Mouse (Mus musculus) heart, postnatal 14 days (tissue): ENCODE data around the gene Mei1. TPM values are rescaled to one million over a fixed set of nuclear protein-coding genes. Genes with fewer than 3 reads are reported as not detected.
A peak's percentile ranks its signal among the peaks of the same experiment; 100 is the strongest.

Source experiments
- DNase-seq, 2 experiments: peaks; one replicate each; pipeline ENCODE4 v3.0.0; 2021 to 2022
- intact Hi-C: fragments of 180-260 bp; cut with DNase I; formaldehyde crosslinking; loops from one replicate; pipeline ENCODE4 v1.15.1; 2025
- long read RNA-seq, 2 experiments: library from polyadenylated mRNA; stranded (forward); transcript quantifications; one replicate each; pipeline ENCODE4 v2.0.0; 2021
- total RNA-seq, 2 experiments: library from RNA; stranded (reverse); gene quantifications; 2 replicates each; pipeline ENCODE4 v1.2.3; 2021

Mei1 gene
- total RNA-seq = not detected
- long read RNA-seq, experiment 1 = 0 reads
- long read RNA-seq, experiment 2 = 0 reads

DNA sequence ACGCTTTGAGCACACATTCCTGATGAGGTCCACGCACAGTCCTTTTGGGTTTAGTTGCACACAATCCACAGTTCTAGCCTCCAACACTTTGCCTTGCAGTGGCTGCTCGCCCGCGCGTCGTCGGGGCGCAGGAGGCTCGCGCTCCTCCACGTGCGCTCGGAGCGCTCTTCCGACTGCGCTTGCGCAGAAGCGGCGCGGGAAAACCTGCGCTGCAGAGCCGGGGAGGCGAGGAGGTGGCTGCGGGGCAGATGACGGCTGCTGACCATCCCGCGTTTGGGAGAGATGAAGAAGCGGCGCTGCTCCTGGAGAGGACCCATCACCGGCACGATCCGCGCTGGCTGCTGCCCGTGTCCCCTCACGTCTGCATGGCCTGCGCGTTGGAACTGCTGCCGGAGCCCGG is at the start of gene Mei1:
Gene Mei1, plus strand, starts transcription at position 99 of the 400 bp plus-strand sequence.
- intact Hi-C loops = no loop called here
- DNase-seq = no peak

DNA sequence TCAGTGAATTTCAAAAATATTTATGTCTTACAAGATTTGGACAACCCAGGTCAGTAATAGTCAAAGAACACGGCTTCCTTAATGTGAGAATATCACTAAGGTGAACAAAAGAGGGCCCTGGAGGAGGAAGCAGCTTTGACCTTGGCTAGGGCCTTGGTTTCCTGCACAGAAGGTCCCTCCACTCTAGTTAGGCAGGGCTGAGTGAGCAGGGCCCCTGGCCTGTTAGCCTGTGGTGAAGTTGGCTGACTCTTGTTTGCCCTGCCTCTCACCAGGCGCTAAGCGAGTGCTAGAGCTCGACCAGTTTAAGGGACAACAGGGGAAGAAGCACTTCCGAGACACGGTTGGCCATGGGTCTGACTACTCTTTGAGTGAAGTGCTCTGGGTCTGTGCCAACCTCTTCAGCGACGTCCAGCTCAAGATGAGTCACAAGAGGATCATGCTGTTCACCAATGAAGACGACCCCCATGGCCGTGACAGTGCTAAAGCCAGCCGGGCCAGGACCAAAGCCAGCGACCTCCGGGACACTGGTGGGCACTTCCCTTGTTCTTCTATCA is 47.2 kb upstream of the Mei1 start:
- DNase-seq = no peak
- intact Hi-C loops = no loop called here

DNA sequence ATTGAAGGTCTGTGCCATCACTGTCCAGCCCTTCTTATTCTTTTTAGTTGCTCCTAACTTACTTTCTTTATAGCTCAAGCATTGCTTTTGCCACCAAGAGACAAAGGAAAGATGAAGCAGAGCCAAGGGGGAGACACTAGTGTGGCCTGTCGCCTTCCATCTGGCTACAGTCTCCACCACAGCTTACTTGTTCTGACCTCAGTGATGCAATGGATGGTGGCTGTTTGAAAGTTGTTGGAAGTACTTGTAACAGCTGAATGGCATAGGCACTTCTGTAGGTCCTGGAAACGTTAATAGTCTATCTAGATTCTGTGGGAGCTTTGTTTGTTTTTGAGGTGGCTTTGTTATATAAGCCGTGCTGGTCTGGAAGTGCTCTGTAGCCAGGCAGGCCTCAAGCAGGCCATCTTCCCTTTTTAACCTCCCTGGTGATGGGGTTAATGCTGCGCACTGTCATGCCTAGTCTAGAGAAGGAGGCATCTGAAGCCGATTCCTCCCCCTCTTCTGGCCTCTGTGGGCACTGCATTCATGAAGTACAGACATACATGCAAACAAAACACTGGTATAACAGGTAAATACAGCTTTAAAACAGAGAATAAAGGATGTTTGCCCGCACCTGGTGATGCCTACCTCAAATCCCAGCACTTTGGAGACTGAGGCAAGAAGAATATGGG is 45.7 kb upstream of the Mei1 start:
- DNase-seq = no peak
- intact Hi-C loops = no loop called here

DNA sequence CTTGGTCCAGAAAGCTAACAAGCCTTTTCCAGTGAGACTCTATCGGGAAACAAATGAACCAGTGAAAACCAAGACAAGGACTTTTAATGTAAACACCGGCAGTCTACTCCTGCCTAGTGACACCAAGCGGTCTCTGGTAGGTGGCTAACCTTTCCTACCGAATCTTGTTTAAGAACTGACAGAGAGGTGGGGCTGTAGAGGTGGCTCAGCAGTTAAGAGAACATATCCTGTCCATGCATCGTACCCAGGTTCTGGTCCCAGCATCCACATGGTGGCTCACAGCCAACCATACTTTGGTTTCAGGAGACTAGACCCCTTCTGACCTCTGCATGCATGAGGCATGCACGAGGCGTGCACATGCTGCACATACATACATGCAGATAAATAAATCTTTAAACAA is 42.5 kb upstream of the Mei1 start:
- DNase-seq = no peak
- intact Hi-C loops = no loop called here

DNA sequence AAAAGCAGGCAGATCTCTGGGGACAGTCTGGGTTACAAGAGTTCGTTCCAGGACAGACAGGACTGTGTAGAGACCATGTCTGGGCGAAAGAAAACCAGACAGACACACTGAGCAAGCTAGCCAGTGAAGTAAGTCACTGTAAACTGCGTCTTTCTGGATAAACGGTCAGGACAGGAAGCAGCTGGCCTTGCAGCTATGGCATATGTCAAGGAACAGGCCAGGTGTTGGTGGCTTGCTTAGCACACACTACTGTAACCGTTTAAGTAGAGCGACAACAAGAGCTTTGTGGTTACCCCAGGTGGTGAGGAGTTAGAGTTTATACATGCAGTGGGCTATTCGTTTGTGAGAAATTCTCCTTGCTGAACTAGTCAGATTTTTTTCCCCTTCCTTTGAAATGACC is 42.1 kb upstream of the Mei1 start:
- intact Hi-C loops = no loop called here

DNA sequence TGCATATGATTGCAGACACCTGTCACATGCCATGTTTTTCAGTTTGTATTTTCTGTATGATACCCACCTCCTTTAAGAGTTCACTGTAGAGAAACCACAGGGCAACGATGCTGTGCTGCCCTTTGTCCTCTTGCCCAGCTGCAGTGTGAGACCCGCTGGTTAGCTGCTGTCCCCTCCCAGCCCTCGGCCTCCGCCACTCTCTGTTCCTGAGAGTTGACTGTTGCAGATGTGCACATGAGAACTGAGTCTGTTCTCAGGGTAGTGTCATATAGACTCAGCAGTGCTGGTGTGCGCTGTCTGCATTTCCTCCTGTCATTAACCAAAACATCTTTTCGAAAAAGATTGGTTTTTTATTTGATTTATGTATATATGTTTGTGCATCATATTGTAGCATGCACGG is 37.4 kb upstream of the Mei1 start:
- intact Hi-C loops = no loop called here
- no peak for DNase-seq

More for the DNA sequence above, 42.1 kb upstream of the Mei1 start:
- DNase-seq = no peak

DNA sequence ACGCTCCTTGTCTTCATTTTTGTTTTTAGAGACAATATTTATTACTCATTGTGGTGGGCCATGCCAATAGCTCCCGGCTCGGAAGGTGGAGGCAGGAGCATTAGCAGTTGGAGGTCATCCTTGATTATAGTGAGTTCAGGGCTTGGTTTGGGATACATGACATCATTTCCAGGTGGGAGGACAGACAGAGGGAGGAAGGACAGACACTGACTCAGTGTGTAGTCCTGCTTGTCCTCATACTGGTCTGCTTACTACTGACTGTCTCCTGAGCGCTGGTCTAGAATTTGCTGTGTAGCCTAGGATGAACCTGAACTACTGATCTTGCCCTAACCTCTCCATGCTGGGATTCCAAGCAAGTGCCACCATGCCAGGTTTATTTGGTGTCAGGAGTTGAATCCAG is 36.0 kb upstream of the Mei1 start, which contains the start of gene Desi1:
Gene Desi1, minus strand, starts transcription at position 101 of the 400 bp plus-strand sequence.
- intact Hi-C loops = no loop called here
- DNase-seq = no peak

DNA sequence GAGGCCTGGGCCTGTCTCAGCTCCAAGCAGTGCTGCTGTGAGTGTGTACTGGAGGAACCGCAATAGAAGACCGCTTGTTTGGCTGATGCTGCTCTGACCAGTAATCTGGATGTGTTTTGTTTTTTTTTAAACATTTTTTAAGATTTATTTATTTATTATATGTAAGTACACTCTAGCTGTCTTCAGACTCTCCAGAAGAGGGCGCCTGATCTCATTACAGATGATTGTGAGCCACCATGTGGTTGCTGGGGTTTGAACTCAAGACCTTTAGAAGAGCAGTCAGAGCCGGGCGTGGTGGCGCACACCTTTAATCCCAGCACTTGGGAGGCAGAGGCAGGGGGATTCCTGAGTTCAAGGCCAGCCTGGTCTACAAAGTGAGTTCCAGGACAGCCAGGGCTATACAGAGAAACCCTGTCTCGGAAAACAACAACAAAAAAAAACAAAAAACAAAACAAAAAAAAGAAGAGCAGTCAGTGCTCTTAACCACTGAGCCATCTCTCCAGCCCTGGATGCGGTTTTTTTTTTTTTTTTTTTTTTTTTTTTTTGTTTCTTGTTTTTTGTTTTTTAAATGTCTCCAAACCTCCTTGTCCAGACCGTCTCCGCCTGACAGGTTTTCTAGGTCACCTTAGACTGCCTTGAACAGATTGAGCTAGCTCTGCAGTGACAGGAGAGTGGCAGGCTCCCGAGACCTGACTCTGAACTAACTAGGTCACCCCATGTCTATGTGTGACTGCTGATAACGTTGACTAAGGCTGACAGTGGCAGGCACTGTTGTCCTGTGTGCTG is 33.7 kb upstream of the Mei1 start:
- intact Hi-C loops = no loop called here
- peak; percentile 14 to 41 for DNase-seq

DNA sequence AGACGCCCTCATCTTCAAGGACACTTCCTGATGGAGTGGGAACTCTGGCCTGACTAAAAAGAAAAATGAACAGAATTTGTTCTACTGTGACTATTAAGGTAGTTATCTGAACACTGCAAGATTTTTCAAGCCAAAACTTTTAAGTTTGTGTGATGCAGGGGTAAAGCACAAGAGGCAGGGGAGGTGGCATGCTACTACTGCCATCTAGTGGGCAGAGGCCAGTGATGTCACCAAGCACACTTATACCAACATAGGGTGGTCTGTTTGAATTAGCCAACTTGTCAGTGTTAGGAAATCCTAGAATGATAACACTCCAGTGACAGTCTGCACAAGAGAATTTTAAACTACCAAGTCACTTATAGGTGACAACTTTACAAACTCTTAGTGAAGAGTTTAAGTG is 29.1 kb upstream of the Mei1 start:
- intact Hi-C loops = loop anchor here (5.0 kb wide), 1 partner anchor 83 kb away; no protein-coding TSS in a partner anchor
- peak; percentile 30 to 56 for DNase-seq

DNA sequence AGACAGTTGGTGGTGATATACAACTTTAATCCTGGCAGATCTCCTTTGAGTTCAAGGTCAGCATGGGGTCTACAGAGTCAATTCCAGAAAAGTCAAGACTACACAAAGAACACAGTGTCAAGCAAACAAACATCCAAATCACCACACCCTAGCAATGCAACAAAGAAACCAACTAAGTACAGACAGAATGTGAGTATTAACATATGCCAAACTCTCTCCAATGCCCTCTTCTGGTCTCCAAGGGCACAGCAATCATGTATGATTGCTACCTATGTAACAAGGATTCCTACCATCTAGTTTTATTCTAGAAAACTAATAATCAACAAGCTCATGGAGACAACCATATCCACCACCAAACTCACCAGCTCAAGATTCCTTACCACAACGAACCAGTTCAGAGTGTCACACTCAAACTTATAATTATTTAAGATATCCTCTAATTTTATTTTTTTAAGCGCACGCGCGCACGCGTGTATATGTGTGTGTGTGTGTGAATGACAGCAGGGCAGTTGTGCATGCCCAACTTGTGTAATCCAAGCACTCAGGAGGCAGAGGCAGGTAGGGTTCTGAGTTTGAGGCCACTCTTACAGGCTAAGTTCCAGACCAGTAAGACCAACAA is 25.5 kb upstream of the Mei1 start:
- DNase-seq = no peak
- intact Hi-C loops = loop anchor here (5.0 kb wide), 1 partner anchor 87 kb away; no protein-coding TSS in a partner anchor

DNA sequence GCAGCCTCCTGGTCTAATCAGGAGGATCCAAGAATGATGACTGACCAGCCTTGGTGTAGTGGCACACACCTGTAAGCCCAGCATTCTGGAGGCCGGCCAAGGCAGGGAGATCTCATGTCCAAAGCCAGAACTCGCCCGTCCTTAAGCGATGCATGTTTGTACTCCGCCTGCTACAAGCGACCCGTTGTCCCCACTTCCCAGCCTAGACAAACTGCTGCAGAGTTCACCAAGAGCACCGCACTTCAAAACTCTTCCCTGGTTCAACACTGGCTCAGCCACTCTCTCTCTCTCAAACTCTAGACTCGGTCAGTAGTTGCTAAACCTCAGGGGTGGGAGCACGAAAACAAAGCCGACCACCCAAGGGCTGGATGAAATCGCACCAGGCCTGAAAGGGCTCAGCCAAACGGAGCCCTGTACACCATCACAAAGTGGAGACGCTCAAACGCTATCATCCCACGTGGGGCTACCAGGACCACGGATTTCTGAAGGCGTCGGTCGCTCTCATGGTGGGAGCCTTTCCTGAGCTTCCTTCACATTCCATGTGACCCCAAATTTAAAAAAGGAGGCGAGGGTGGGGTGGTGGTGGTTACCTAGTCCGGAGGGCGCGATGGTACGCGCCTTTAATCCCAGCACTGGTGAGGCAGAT is 23.4 kb upstream of the Mei1 start:
- intact Hi-C loops = no loop called here
- no peak for DNase-seq

DNA sequence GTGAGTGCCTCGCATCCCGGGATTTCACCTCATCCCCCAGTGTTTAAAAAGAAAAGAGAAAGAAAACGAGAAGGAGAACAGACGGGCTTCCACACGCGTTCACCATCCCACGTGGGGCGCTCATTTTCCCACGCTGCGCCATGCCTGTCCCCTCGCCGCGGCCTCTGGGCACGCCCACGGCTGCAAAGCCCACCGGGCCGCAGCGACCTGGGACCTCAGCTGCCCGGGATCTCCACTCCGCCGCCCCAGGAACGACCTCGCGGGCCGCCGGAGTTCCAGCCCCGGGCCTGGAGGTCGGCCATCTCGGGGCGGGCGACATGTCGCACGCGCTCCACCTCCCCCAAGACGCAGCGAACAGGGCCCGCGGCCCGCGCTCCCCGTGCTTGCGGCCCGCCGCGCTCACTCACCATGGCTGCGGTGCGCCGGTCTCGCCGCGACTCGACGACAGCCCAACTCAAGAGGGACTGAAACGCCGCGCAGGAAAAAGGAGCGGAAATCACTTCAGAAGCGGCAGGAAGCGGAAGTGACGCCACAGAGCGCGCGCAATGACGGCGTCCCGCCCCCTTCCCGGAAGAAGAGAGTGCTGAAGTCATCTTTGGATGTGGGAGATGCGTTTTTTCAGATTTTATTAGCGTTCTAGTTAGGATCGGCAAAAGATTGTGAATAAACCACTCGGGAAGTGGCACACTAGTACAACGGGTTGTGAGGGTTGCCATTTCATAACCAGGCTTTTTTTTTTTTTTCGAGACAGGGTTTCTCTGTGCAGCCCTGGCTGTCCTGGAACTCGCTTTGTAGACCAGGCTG is 22.5 kb upstream of the Mei1 start, which contains the start of gene Snu13:
Gene Snu13, minus strand, starts transcription at position 519 of the 804 bp plus-strand sequence.
- DNase-seq = peak; percentile 90 to 95
- intact Hi-C loops = no loop called here

DNA sequence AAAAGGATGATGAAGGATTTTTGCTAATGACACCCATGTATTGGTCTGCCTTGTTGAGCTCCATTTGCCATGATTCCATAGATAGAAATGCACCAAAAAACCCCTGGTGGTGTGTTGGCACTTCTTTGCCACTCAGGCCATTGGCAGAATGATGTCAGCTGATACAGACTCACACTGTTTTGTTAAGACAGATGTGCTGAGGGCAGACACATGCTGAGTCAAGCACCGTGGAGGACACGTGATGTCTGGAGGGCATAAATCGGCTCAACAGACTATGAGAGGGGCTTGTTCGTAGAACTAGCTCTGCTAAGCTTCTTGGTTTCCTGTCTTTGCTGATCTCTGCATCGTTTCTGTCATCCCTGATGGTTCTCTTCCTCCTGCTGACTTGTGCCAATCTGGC is 17.3 kb upstream of the Mei1 start:
- intact Hi-C loops = no loop called here
- DNase-seq = no peak

DNA sequence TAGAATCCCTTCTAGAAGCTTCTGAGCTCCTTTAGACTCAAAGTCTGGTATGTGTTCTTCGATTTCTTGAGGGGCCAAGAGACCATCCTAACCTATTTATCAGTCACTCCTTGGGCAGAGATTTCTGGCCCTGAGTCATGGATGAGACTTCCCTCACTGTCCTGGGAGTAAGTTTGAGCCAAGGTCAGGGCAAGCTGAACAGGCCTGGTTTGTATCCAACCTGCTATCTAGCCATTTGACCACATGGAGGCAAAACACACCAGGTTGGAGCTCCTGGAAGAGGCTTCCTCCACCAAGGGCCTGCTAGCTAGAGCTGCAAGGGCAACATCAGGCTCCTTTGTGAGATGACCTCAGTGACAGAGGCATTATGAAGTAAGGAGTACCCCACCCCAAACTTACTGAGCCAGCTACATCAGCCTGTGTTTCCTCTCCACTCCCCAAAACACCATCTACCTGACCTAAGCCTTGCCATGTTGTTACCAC is 11.0 kb upstream of the Mei1 start, which contains the start of gene 4930407I10Rik:
Gene 4930407I10Rik, plus strand, starts transcription at position 433 of the 483 bp plus-strand sequence.
- DNase-seq = no peak
- intact Hi-C loops = no loop called here

DNA sequence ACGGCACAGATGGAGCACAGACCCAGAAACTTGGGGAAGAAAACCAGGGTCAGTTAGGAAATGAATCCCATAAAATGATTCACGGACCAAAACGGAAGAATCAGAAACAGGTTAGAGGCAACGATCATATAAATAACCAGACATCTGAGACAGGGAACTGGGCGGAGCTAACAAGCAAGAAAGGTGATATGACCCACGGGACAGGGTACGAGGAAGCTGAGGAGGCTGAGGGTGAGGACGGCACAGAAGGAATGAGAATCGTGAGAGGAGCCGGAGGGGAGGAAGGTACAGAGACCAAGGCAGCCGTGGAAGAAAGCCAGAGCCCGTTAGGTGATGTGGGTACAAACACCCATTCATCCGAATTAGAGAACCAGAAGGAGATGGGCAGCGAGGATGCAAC is 5.9 kb upstream of the Mei1 start:
- no peak for DNase-seq
- intact Hi-C loops = loop anchor here (2.0 kb wide), 2 partner anchors 77 to 101 kb away; no protein-coding TSS in a partner anchor

DNA sequence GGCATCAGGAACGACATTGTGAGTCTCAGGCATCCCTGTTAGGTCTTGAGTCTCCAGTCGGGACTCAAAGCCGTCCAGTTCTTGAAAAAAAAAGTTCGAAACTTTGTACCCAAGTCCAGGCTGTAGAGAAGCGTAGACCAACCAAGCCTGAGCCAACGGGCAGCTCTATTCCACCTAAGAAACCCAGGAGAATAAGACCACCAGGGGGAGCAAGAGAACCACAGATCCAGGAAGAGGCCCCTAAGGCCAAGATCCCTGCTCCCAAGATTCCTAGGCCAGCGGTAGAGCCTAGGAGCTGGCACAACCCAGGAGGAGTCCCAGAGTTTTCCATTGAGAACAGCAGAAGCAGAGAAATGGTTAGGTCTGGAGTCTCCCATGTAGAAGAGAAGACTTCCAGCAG is 4.3 kb upstream of the Mei1 start:
- intact Hi-C loops = loop anchor here (1.0 to 2.0 kb wide), 4 partner anchors 42 to 171 kb away; no protein-coding TSS in a partner anchor
- peak; percentile 65 to 87 for DNase-seq

DNA sequence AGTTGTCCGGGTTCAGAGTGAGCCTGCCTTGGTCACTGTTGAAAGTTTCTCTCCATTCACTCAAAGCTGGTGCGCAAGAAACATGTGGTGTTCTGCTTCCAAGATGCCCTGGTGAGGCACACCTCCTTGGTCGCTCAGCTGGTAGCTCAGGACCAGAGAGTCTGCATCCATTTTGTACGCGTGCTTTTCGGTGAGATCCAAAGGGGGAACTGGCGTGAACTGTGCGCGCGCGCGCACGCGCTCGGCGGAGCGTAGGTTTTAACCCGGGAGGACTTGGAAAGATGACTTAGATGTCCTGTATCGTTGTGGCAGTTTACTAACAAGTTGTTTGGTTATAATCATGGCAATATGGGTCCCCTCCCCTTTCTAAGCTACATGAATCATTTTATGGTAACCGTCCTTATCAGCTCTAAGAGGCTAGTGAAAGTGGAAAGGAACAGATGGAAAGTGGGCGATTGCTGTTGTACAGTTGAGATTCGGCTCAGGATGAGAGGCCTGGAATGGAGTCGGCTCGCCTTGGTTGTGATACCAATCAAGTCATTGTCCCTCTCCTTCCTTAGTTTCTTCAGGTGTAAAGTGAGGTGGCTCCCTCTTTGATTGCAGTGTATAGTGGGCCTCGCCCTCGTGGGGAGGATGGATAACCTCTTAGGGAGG is 2.1 kb downstream of the Mei1 start:
- intact Hi-C loops = no loop called here

DNA sequence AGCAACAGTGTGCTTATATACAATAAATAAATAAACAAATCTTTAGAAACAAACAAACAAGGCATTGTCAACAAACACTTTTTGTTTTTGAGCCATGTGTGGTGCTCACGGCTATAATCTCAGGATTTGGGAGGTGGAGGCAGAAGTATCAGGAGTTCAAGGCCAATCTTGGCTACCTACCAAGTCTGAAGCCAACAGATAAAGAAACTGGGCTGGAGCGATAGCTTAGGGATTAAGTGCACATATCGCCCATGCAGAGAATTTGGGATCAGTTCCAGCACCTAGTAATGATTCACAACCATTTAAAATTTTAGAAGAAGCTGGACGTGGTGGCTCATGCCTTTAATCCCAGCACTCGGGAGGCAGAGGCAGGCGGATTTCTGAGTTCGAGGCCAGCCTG is 3.7 kb downstream of the Mei1 start:
- DNase-seq = no peak
- intact Hi-C loops = no loop called here

More for the DNA sequence above, 2.1 kb downstream of the Mei1 start:
- no peak for DNase-seq

DNA sequence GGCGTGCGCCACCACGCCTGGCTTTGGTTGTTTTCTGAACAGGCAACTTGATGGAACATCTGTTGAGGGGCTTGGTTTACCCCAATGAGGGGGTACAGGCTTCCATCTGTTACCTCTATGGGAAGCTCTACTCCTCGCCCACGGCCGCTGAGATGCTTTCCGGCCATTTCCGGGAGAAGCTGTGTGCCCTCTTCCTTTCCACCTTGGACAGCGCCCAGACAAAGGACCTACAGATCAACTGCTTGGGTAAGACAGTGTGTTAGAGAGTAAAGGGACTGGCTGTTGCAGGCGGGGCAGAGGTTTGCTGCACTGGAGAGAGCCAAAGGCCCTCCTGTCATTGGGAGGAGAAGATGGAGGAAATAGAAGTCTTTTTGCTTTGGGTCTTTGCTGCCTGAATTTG is 10.1 kb downstream of the Mei1 start:
- no peak for DNase-seq
- intact Hi-C loops = no loop called here
